Mouse (Mus musculus) hindbrain, embryonic 11.5 days (tissue): ENCODE measurements around the gene Gm3453. TPM values are rescaled to one million over a fixed set of nuclear protein-coding genes. Genes with fewer than 3 reads are reported as not detected.
"Not testable (repeated sequence)": the region's sequence is repeated elsewhere in the genome, so short reads cannot be mapped to it uniquely, and the experiment has no call there.

Experiments
- ATAC-seq: fragments of 200-750 bp; cut with Nextera tagmentation; 2 replicates; pipeline ENCODE4 v1.8.0; 2017; ENCODE audit warnings: mild to moderate bottlenecking, moderate TSS enrichment, moderate library complexity; ENCODE audit not compliant: low FRiP score
- DNase-seq: peaks from one replicate; pipeline ENCODE4 v3.0.0-alpha.2; 2015; ENCODE audit warnings: low spot score
- H3K27ac ChIP-seq: fragments of 300-500 bp; sonication (generic); 2 replicates; pipeline ENCODE4 v1.5.1; 2014; ENCODE audit warnings: mild to moderate bottlenecking, low read depth, low read length
- H3K27me3 ChIP-seq: fragments of 300-500 bp; sonication (generic); 2 replicates; pipeline ENCODE4 v1.6.1; 2014; ENCODE audit warnings: mild to moderate bottlenecking, low read length, moderate library complexity, mixed read lengths; ENCODE audit not compliant: control insufficient read depth, insufficient read depth
- H3K36me3 ChIP-seq: fragments of 300-500 bp; sonication (generic); 2 replicates; pipeline ENCODE4 v1.6.1; 2014; ENCODE audit warnings: mild to moderate bottlenecking, low read length, moderate library complexity, mixed read lengths; ENCODE audit not compliant: control insufficient read depth, insufficient read depth
- H3K4me1 ChIP-seq: fragments of 300-500 bp; sonication (generic); replicated peaks from 2 replicates; pipeline ENCODE4 v1.6.1; 2014; ENCODE audit warnings: low read length, mixed read lengths; ENCODE audit not compliant: control insufficient read depth, insufficient read depth
- H3K4me2 ChIP-seq: fragments of 300-500 bp; sonication (generic); replicated peaks from 2 replicates; pipeline ENCODE4 v1.6.1; 2014; ENCODE audit warnings: mild to moderate bottlenecking, low read depth, low read length
- H3K4me3 ChIP-seq: fragments of 300-500 bp; sonication (generic); 2 replicates; pipeline ENCODE4 v1.5.1; 2014; ENCODE audit warnings: low read depth, low read length
- H3K9ac ChIP-seq: fragments of 300-500 bp; sonication (generic); 2 replicates; pipeline ENCODE4 v1.6.1; 2014; ENCODE audit warnings: low read depth, low read length
- H3K9me3 ChIP-seq: fragments of 300-500 bp; sonication (generic); 2 replicates; pipeline ENCODE4 v1.6.1; 2016; ENCODE audit warnings: low read length; ENCODE audit not compliant: control insufficient read depth
- WGBS: fragments of 180-500 bp; shearing (Covaris S2); extraction: QIAGEN DNeasy Blood & Tissue Kit; methylation state at CpG from one replicate; pipeline ENCODE4 v1.1.7; 2014; 5-methylcytosine and 5-hydroxymethylcytosine counted together
- polyA plus RNA-seq: library from polyadenylated mRNA; unstranded; fragments of >200 nt; fragmentation: Nextera tagmentation; extraction: Ambion mirVana; gene quantifications from 2 replicates; pipeline ENCODE4 v1.2.1, GENCODE M21; 2014

Gene Gm3453
- not detected in 2 replicates for polyA plus RNA-seq

GRCm38 (mm10) chr14:5979037-5979436 is at the start of gene Gm3453:
Gm3453 (minus strand) TSS chr14:5979137.
- H3K4me2 ChIP-seq, H3K9ac ChIP-seq, H3K27me3 ChIP-seq, DNase-seq, H3K27ac ChIP-seq, H3K4me3 ChIP-seq, H3K4me1 ChIP-seq, H3K36me3 ChIP-seq, H3K9me3 ChIP-seq, ATAC-seq: not testable (repeated sequence)
- 70% methylated on average over 2 of the region's 2 CpGs for WGBS

DNA sequence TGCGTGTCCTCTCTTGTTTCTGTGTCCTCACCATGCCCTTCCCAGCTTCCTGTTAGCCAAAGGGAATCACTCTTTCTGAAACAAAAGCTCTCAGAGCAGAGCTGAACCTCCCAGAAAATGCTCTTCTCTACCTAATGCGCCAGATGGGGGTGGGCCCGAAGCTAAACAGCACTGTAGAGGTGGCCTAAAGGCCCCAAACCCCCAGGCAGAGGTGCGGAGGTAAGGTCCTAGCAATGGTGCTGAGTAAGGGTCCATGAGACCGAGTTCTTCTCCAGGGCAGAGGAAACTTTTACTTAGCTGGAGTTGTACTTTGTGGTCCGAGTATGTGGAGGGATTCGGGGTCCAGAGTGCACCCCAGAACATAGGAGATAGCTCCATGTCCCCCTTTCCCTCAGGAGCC is 8.2 kb upstream of the Gm3453 start:
- H3K9me3 ChIP-seq, H3K9ac ChIP-seq, H3K4me2 ChIP-seq, DNase-seq, H3K4me3 ChIP-seq, H3K4me1 ChIP-seq, ATAC-seq, H3K27ac ChIP-seq, H3K36me3 ChIP-seq, H3K27me3 ChIP-seq: not testable (repeated sequence)
- 84% methylated on average over 4 of the region's 7 CpGs for WGBS

- not testable (repeated sequence) for H3K36me3 ChIP-seq, H3K27me3 ChIP-seq, H3K4me2 ChIP-seq, H3K27ac ChIP-seq, H3K4me1 ChIP-seq, H3K4me3 ChIP-seq, H3K9me3 ChIP-seq, ATAC-seq, H3K9ac ChIP-seq, DNase-seq
- 16% methylated on average over 4 of the region's 4 CpGs for WGBS
These were observed 16.5 kb downstream of the Gm3453 start for GRCm38 (mm10) chr14:5962441-5962840.

DNA sequence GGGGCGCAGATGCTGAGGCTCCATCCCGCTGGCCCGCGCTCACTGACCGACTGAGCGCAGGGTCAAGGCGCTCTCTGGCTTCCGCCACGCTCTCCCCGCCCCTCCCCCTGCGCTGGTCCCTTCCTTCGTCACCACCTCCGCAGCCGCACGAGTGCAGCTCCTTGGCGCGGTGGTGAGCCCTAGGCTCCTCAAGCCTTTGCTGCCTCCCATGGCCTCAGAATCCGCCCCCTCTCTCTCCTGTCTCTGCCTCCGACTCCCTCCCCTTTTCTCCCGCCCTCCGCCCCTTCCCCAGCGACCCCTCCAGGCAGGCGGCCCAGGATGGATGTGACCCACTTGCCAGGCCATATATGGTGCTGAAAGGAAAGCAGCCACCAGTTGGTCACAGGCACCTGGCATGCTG is 17.3 kb downstream of the Gm3453 start, which contains the start of gene Gm3248:
TSS of gene Gm3248 (minus strand) at position 111 of the 400 bp plus-strand sequence.
- not testable (repeated sequence) for H3K4me1 ChIP-seq, H3K27me3 ChIP-seq, H3K36me3 ChIP-seq, H3K9me3 ChIP-seq, ATAC-seq, H3K27ac ChIP-seq
- H3K4me2 ChIP-seq = peak within 1 kb of the TSS; percentile 69
- H3K4me3 ChIP-seq = peak within 1 kb of the TSS; percentile 38
- 0 out of 2 replicates have a peak within 1 kb of the TSS, but pooled peaks have one; percentile 23 for H3K9ac ChIP-seq
- peak; percentile 39 for DNase-seq
- 9% methylated on average over 8 of the region's 23 CpGs for WGBS

DNA sequence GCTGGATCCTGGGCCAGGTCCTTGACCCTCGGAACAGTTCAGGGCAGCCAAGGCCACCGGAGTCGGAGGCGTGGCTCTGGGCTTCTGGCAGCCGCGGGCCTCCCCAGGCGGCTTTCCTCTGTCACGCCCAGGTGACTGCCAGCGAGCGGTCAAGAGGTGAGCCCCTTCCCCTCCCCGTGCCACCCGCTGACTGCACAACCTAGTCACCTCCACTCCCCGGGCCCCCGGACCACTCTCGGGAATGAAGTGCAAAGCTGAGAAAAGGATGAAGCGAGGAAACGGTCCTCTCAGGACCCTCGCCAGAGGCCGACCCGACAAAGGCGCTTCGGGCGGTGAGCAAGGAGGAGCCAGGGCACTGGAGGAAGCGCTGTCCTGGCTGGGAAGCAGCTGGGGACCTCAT is 17.8 kb downstream of the Gm3453 start:
- H3K27ac ChIP-seq, H3K9me3 ChIP-seq, H3K9ac ChIP-seq, H3K36me3 ChIP-seq, H3K27me3 ChIP-seq, H3K4me1 ChIP-seq: not testable (repeated sequence)
- ATAC-seq (peak; percentile 74; the same call in 1 of the 2 replicates), DNase-seq (peak; percentile 42)
- Histone ChIP-seq H3K4me3 (peak overlapping the region; percentile 38), H3K4me2 (peak overlapping the region; percentile 69)
- under 1% methylated on average over 20 of the region's 24 CpGs for WGBS

DNA sequence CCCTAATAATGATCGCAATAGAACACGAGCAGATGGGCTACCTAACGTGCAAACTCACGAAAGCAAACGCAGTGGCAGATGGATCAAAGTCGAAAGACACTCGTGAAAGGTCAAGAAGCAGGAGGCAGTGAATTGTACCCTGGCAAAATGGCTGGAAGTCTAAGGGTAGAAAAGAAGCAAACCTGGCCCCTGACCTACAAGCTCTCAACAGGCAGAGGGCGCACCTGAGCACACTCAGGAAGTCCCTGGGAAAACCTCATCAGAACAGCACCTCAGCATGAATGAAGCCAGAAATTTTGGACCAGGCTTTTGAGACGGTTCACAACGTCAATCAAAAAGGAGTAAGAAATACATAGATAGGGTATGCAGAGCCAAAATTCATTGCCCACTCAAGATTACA is 18.5 kb downstream of the Gm3453 start:
- not testable (repeated sequence) for H3K36me3 ChIP-seq, H3K27me3 ChIP-seq, H3K9ac ChIP-seq, H3K4me2 ChIP-seq, DNase-seq, H3K27ac ChIP-seq, ATAC-seq, H3K9me3 ChIP-seq, H3K4me3 ChIP-seq, H3K4me1 ChIP-seq
- WGBS = 2% methylated on average over 3 of the region's 10 CpGs

DNA sequence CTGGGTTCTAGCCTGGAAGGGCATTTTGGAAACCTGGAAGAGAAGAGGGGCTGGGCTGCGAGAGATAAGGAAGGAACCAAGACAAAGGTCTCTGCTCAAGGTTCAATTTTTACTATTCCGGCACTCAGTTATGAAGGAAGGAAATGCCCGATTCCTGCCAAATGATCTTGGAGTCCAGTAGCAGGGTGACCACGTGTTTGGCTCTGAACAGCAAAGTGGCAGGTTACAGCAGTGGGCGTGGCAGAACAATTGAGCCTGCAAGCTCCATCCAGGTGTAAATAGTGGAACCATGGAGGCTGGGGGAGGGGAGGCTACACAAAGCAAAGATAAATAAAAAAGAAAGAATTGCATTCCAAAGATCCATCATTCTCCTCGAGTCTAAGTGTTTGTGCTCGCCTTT is 55.7 kb downstream of the Gm3453 start:
- H3K4me3 ChIP-seq, H3K9ac ChIP-seq, H3K4me1 ChIP-seq, H3K4me2 ChIP-seq, H3K9me3 ChIP-seq, ATAC-seq, H3K36me3 ChIP-seq, H3K27me3 ChIP-seq, H3K27ac ChIP-seq, DNase-seq: not testable (repeated sequence)
- 84% methylated on average over 7 of the region's 7 CpGs for WGBS

Other genes starting within 250 kb of the Gm3453 start
- gene Gm3373, start 237.6 kb downstream of the Gm3453 start, polyA plus RNA-seq = 0.12 TPM in 1 of 2 replicates, not detected in the other
- gene Gm3383, start 171.2 kb downstream of the Gm3453 start, polyA plus RNA-seq = 1.3 and 1.7 TPM in 2 replicates
- not detected in 2 replicates for gene Gm3424, start 148.8 kb downstream of the Gm3453 start, polyA plus RNA-seq
- gene Gm8237, start 98.8 kb downstream of the Gm3453 start, polyA plus RNA-seq = 0.10 TPM in 1 of 2 replicates, not detected in the other
- gene Gm3248, start 17.4 kb downstream of the Gm3453 start, polyA plus RNA-seq = 0.57 and 1.3 TPM in 2 replicates
- gene Gm6337, start 79.1 kb upstream of the Gm3453 start, polyA plus RNA-seq = not detected in 2 replicates
- gene Gm8206, start 114.8 kb upstream of the Gm3453 start, polyA plus RNA-seq = 0.34 and 0.49 TPM in 2 replicates
- gene Gm3468, start 129.5 kb upstream of the Gm3453 start, polyA plus RNA-seq = 2.0 and 3.1 TPM in 2 replicates
- gene Gm3476, start 146.7 kb upstream of the Gm3453 start, polyA plus RNA-seq = not detected in 2 replicates
- gene Gm21560, start 240.2 kb upstream of the Gm3453 start, polyA plus RNA-seq = not detected in 2 replicates